Mouse (Mus musculus) telencephalon, adult 2 months (tissue): Measurements from ENCODE around the gene Vmn1r28.
"Not testable (repeated sequence)": the region's sequence is repeated elsewhere in the genome, so short reads cannot be mapped to it uniquely, and the experiment has no call there.

Experiments
- DNase-seq: peaks from one replicate; pipeline ENCODE4 v3.0.0-alpha.2; 2011; ENCODE audit warnings: low read depth, low spot score

Vmn1r28 gene

DNA sequence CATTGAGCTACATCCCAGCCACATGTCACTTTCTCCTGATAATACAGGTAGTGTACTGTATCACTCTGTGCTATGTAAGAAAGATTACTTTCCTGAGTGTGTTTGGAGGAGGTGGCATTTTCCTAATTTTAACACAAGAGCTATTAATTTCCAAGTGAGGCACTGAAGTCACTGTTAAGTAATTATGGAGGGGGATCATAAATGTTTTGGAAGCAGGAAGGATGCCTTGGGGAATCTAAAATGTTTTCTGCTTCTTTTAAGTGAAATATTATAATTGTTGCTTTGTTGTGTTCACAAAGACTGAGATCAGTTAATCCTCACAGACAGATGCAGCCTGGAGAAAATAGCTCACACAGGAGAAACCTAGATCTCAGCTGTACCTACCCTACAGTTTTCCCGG lies at the start of gene Vmn1r28:
Gene Vmn1r28, plus strand, starts transcription at position 301 of the 400 bp plus-strand sequence.
- DNase-seq, result no peak

DNA sequence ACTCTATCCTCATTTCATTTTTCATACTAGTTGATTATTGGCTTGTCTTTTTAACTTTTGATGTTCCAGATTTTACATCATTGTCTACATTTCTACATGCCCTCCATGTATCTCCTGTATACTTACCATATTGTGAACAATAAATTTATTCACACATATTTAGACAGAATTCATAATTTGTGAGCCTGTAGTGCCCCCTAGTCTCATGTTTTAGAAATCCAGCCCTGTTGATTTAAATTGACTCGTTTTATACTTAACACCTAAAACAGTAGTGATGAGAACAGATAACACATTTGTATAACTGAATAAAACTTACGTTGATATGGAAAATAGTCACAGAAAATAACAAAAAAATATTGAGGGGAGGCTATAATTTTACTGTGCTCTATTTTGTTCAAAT lies 45.7 kb upstream of the Vmn1r28 start:
- peak; percentile 2 for DNase-seq

DNA sequence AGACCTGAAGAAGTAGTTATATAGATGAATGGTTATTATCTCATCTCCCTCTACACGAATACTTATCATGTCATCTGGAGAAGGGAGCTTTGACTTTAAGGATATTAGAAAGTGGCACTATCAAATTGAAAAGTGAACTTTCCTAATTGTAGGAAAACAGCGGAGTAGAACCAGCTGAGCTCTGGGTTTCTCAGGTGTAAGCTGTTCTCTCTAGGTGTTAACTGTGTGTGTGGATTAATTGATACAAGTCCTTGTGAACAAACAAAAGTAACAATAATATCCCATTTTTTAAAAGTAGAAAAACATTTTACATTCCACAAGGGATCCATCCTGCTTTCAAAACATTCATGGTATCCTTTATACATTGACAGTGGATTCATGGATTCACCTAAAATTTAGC lies 43.1 kb upstream of the Vmn1r28 start, which contains the start of gene Vmn1r27:
Gene Vmn1r27, minus strand, starts transcription at position 101 of the 400 bp plus-strand sequence.
- DNase-seq, result no peak

DNA sequence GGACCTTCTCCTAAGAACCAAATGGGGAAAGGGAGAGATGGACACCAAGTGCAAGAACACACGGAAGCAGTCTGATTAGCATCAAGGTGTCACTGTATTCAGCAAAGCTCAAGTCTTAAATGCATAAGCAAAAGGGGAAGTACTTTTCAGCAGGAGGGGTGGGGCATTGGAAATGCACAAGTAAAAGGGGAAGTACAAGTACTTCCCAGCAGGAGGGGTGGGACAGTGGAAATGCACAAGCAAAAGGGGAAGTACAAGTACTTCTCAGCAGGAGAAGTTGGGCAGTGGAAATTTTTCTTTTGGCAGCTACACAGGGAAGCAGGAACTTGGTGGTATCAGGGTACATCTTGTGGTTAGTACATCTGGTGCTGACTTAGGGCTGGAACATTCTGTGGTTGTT lies 17.8 kb downstream of the Vmn1r28 start:
- DNase-seq, result not testable (repeated sequence)

DNA sequence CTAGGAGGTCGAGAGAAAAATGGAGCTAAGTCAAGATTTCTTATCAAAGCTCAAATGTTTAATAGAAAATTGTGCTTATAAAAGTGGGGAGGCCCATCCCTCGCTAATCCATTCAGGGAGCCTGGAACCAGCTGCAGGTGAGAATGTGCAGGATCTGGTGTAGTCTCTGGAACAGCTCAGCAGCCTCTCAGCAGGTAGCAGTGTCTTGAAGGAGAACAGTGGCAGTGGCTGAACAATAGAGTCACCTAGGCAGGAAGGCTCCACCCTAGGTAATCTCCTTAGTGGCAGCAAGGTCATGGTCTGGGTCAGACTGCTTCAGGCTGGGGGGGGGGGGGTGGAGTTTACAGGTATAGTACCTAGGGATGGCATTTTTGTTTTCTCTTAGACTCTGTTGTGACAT lies 30.4 kb downstream of the Vmn1r28 start:
- no peak for DNase-seq

GRCm38 (mm10) chr6:58298511-58298910 lies 36.7 kb downstream of the Vmn1r28 start:
- not testable (repeated sequence) for DNase-seq

- no peak for DNase-seq
Measured at GRCm38 (mm10) chr6:58301249-58301648, 39.4 kb downstream of the Vmn1r28 start, which contains the start of gene Vmn1r29. Gene Vmn1r29, plus strand, starts transcription at chr6:58301549.
